Mouse (Mus musculus): ENCODE measurements around the gene Dnase1l2. TPM values are rescaled to one million over a fixed set of nuclear protein-coding genes. Genes with fewer than 3 reads are reported as not detected.
"Not testable (repeated sequence)": the region's sequence is repeated elsewhere in the genome, so short reads cannot be mapped to it uniquely, and the experiment has no call there.

Dnase1l2 gene
- total RNA-seq, 4 experiments from 2014 or later: 2.3 to 7.2 (median 3.5) TPM

DNA sequence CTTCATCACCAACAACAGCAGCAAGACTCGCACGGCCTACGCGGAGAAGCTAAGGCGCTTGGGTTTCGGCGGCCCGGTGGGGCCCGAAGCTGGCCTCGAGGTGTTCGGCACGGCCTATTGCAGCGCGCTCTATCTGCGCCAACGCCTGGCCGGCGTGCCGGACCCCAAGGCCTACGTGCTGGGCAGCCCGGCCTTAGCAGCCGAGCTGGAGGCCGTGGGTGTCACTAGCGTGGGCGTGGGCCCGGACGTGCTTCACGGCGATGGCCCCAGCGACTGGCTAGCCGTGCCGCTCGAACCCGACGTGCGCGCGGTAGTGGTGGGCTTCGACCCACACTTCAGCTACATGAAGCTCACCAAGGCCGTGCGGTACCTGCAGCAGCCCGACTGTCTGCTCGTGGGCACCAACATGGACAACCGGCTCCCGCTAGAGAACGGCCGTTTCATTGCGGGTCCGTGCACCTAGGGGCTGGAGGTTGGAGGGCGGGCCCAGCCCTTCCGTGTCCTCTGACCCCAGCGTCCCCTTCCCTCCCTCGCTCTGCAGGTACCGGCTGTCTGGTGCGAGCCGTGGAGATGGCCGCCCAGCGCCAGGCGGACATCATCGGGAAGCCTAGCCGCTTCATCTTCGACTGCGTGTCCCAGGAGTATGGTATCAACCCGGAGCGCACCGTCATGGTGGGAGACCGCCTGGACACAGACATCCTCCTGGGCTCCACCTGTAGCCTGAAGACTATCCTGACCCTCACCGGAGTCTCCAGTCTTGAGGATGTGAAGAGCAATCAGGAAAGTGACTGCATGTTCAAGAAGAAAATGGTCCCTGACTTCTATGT, 28.0 kb upstream of the Dnase1l2 start:
- no peak for DNase-seq

DNA sequence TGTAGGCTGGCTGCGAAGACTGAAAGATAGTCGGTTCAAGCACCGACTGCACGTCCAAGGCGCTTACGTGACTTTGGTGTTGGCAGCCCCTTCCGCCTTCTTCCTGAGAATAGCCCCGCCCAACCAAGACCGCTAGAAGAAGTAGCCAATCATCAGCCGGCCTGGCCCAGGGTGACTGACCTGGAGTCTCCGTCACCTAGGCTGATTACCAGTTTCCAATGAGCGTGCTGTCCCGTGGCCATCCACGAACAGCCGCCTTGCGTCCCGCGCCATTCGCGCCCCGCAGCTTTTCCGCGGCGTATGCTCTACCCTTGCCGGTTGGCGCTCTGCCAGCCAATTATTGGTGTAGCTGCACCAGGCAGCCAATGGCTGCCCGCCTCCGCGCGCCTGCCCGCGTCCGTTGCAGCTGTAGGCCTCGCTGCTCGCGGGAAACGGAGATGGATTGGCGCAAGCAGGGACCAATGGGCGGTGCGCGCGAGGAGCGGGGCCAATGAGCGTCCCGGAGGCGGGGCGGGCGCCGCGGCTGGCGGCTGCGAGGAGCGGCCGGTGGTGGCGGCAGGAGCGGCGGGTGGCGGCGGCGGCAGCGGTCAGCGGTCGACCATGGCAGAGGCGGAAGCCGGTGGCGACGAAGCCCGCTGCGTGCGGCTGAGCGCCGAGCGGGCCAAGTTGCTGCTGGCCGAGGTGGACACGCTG, 27.2 kb upstream of the Dnase1l2 start, which contains the start of the genes E4f1 and Pgp:
Gene E4f1, minus strand, starts transcription at position 404 of the 693 bp plus-strand sequence.
Gene Pgp, plus strand, starts transcription at position 483 of the 693 bp plus-strand sequence.
- DNase-seq: peak; percentile 98

DNA sequence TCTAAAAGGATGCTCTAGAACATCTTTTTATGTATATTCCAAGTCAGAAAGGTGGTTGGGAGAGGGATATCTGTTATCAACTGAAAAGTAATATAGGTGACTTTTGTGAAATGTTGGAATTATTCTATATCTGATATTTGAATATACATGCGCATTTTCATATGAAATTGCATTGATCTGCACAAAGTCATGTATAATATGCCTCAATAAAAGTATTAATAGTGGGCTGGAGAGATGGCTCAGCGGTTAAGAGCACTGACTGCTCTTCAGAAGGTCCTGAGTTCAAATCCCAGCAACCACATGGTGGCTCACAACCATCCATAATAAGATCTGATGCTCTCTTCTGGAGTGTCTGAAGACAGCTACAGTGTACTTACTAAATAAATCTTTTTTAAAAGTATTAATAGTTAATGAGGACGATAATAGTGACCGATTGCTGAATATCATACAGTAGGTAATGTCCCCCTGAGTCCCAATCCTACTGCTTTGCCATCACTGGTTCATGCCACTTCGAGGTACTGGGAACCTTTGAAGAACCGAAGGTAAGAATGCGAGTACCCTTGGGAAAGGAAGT, 26.5 kb upstream of the Dnase1l2 start:
- no peak for DNase-seq

DNA sequence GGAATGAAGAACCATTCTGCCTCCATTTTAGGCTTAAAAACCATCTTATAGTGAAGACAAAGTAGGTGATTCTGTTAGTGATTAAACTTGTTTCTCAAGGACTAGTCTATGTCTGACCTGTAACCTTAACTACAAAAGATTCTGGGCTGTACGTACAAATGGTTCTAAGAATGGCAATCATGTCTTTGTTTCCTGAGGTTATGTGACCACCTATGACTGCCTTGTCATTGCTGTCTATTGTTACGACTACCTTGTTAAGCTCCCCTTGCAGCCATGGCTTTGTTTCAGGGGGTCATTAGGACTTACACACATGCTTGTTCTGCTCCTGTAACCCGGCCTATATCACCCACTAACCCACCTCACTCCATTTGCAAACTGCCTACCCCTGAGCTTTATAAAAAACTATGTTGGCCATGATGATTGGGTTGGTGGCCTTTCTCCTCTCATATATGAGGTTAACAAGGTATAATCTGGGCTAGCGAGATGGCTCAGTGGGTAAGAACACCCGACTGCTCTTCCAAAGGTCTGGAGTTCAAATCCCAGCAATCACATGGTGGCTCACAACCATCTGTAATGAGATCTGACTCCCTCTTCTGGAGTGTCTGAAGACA, 25.8 kb upstream of the Dnase1l2 start:
- no peak for DNase-seq

DNA sequence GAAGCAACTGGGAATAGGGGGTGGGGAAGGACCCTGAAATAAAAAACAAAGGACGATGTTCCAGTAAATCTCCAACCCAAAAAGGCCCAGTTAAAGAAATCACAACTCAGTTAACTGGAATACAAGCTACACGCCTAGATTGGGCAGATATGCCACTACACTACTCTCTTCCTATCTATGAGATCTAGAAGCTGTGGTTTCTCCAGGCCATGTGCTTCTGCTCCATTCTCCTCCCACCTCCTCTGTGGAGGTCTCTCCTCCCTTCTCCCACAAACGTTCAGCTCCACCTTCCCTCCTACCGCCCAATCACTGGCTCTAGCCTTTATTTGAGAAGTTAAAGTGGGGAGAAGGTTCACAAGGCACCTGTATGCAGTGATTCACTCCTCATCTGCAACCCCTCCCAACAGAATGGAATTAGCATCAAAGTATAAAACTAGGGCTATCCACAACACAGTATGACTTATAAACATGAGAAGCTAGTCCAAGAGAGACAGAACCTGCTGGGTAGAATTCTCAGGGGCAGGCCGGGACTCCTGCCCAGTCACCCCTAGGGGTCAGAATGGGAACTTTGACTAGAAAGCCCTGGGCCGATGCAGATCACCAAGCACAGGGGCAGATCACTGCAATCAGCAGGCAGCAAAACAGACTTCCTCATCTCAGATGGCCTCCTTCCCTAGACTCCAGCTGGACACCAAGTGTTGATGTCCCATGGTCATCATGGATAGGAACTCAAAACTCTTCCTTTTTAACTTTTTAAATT, 20.6 kb upstream of the Dnase1l2 start:
- DNase-seq: no peak

DNA sequence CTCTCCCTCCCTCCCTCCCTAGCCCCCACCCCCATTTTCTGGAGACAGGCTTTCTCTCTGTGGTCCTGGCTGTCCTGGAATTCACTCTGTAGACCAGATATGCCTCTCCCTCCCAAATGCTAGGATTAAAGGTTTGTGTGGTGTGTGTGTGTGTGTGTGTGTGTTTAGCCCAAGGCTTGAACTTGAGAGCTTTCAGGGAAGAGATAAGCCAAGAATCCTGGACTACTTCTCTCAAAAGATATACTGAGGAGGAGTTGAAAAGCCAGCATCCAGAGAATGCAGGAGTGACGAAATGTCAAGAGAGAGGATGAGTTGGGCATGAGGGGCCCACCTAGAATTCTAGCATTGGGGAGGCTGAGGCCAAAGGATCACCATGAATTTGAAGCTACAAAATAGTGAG, 20.0 kb upstream of the Dnase1l2 start:
- no peak for DNase-seq

DNA sequence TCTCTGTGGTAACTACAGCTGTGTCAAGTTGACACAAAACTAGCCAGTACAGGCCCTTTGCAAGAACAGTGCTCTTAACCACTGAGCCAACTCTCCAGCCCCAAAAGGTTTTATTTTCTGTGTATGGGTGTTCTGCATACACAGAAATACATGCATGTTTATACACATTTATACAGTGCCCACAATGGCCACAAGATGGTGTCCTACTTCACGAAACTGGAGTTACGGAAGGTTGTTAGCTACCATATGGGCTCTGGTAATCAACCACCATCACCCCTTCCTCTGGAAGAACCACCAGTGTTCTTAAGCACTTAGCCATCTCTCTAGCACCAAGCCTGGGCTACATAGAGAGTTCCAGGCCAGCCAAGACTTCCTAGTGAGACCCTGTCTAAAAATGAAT, 18.7 kb upstream of the Dnase1l2 start:
- DNase-seq: no peak

DNA sequence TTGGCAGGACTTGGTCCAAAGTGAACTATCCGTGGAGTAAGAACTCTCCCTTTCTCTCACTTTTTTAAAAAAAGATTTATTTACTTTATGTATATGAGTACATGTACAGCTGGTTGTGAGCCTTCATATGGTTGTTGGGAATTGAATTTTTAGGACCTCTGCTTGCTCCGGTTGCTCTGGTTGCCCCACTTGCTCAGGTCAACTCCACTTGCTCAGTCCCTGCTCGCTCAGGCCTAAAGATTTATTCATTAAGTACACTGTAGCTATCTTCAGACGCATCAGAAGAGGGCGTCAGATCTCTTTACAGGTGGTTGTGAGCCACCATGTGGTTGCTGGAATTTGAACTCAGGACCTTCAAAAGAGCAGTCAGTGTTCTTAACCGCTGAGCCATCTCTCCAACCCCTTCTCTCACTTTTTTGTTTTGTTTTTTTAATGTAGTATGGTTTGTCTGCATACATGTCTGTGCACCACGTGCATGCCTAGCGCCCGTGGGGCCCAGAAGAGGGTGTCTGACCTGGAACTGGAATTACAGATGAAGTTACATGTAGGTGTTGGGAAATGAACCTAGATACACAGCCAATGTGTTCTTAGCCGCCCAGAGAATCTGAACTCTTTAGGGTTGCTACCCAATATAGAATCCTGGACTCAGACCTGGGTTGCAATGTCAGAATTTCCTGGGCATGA, 12.8 kb upstream of the Dnase1l2 start:
- not testable (repeated sequence) for DNase-seq

DNA sequence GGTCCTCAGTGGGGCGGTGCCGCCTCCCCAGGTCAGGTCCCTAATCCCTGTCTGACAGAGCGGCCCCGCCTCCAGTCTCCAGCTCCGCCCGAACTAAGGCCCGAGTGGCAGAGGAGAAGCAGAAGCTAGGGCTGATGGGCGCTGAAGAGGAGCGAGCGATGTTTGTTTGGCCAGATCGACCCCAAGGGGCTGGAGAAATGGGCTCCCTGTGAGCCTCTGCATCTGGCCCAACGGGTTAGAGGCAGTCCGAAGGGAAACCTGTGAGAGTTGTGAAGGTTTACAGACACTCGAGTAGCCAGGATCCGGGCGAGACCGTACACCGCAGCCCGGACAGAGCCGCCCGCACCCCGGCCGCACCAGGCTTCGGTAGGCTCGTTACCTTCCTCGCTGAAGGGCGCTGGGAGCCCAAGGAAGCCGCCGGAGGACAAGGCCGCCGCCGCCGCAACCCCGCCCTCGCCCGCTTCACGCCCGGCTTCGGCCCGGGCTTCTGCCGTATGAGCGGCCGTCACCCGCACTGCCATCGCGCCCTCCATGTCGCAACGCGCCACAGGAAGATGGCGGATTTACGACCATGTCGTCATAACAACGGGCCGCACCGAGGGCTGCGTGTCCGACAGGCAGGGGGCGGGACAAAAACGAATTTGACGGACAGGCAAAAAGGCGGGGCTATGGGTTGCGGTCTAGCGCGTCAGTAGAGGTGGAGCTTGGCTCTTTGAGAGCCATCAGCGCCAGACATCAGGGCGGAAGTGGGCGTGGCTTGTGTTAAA, 12.0 kb upstream of the Dnase1l2 start:
- DNase-seq: peak; percentile 99

DNA sequence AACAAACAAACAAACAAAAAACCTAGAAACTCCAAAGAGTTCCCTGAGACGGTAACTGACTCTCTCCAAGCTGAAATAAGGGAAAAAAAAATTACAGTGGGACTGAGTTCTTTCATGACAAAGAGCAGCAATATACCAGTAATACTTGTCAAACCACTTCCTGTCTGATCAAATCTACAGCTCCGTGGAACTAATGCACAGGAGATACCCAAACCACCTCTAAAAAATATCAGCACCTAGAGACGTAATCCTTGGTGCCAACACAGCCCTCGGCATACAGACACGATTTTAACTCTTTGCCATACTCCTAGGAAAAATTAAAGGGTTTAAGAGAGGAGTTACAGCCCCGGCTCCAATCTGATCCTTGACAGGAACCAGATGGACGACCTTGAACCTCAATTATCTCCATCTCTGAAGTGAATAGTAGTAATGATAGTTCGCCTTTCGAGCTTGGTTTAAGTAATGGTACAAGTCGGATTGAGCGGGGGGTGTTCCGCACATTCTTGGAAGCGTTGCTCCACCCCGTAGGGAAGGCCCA, 11.4 kb upstream of the Dnase1l2 start:
- no peak for DNase-seq

DNA sequence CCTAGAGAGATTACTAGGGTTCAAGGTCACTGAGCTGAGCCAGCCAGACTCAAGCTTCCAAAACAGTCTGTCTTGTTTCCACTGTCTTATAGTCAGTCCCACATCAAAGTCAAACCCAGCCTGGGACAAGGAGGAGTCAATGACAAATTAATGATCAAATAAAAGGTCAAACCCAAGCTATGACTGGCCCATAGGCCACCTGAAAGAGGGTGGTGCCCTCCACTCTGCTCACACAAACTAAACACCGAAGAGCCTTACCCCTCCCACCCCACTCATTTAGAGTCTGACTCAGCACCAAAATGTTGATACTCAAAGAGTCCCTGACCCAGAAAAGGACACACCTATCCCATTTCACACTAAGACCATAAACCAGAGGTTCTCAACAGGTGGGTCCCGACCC, 10.5 kb upstream of the Dnase1l2 start:
- no peak for DNase-seq

DNA sequence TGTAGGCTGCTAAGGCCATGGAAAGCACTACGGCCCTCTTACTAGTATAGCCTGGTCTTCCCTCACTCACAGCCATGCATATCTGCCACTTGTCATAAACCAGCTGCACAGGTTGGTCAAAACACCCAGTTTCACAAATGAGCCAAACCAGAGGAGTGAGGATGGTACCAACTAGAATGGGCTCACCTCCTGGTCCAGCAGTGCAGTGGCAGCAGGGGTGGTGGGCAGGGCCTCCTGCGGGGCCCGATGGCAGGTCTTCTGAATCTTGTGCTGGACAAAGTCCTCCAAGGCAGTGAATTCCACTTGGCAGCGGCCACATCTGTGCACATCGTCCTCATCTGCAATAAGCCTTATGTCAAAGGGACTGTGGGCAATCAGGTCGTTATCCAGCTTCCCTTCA, 8.3 kb upstream of the Dnase1l2 start:
- no peak for DNase-seq

DNA sequence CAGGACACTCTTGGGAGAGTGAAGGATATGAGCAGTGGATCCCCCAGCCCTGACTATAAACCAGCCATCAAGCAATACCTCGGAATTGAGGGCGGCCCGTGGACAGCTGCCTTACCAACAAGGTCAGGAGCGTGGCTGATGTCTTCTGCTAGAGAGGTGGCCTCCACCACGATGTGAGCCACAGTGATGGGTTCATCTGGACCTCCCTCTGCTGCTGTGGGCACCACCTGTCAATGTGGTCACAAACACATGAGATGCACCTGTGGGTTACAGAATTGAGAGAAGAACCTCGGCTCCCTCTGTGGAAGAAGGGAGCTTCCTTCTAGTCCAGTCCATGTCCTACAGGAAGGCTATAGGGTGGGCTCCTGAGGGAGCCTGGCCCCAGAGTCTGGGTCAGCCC, 6.6 kb upstream of the Dnase1l2 start:
- no peak for DNase-seq

DNA sequence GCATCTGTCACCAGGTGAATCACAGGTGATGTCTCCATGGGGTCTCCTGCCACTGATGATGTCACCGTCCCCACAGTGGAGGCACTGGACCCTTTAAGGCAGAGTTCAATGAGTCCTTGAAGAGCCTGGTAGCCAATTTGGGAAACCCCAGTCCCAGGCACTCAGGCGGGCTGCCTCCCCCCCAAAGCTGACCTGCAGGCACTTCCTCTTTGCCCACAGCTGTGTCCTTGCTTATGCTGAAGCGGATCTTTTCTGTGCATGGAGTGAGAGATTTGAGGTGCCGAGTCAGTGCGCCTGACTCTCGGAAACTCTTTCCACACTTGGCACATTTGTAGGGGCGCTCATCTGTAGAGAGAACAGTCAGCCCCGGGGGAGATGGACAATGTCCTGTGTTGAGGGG, 3.7 kb upstream of the Dnase1l2 start:
- no peak for DNase-seq

DNA sequence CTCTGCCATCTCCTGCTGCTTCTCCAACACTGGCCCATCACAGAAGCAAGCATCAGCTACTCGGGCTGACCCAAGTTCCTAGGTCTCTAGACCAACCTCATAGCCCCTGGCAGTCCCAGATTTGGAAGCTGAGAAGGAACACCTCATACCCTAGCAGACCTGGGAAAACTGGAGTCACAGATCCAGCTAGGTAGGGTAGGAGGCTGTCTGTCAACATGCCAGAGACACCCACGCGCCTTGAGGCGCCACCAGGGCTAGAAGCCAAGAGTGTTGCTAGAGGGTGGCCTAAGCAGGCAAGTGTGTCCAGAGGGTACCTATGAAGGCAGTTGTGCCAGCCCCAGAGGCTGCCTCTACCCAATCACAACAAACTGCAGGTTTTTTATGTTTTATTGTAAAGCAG, 504 bp upstream of the Dnase1l2 start:
- DNase-seq: no peak

DNA sequence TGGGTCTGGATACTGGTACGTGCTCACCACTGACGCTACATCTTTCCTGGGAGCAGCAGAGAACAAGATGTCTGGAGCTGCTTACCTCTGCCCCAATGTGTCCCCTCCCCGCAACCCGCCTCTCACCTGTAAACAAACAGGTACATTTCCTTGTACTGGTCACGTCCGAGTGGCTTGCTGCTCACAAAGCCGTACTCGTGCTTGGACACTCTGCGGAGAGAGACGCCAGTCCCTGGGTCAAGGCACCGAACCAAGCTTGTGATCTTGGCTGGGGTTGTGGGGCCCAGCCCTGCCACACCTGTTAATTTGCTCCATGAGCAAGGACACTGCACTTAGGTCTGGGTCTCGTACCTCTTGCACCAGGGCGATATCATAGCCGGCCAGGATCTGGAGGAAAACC, 798 bp downstream of the Dnase1l2 start:
- no peak for DNase-seq

DNA sequence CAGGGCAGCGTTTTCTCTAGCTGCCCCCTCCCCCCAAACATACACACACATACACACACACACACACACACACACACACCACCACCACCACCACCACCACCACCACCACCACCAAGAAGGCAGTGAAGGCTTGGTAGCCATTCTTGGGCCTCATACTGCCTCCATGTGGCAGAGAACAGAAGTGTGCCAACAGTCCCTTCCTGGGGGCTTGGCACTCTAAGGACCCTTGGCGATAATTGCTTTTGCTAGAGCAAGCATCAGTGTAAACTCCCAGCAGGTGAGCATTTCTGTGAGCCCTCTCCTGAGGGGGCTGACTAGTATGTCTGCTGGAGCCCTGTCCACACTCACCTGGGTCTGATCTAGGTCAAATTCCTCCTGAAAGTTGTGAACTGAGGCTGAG, 1.8 kb downstream of the Dnase1l2 start:
- DNase-seq: no peak

DNA sequence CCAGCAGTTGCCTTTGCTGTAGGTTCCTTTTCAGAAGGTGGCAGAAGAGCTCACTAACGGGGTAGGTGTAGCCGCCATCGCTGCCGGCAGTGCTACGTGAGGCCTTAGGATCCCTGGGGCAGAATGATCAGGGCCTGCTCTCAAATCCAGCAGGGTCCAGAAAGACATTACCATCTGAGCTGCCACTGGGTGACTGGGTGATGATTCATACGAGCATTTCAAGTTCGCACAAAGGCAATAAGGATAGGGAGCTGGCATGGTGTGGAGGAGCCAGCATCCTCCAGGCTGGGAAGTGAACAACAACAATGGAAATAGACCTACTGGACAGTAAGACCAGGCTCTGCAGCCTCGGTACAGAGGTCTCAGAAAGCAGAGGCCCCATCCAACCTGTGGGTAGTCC, 2.5 kb downstream of the Dnase1l2 start:
- no peak for DNase-seq

DNA sequence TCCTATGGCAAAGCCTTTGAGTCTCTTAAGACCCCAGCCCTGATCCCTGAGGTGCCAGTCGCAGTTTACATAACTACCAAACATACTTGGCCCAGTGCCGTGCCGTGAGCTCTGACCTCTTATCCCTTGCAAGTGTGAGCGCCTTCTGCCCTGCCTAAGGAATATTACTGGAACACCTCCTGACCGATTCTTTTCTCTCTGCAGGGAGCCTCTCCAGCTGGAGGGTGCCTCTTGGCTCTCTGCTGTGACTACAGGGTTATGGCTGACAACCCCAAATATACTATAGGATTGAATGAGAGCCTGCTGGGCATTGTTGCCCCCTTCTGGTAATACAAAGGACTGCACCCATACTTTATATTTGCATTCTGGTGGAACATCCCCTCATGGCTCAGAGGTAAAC, 5.9 kb downstream of the Dnase1l2 start:
- no peak for DNase-seq

DNA sequence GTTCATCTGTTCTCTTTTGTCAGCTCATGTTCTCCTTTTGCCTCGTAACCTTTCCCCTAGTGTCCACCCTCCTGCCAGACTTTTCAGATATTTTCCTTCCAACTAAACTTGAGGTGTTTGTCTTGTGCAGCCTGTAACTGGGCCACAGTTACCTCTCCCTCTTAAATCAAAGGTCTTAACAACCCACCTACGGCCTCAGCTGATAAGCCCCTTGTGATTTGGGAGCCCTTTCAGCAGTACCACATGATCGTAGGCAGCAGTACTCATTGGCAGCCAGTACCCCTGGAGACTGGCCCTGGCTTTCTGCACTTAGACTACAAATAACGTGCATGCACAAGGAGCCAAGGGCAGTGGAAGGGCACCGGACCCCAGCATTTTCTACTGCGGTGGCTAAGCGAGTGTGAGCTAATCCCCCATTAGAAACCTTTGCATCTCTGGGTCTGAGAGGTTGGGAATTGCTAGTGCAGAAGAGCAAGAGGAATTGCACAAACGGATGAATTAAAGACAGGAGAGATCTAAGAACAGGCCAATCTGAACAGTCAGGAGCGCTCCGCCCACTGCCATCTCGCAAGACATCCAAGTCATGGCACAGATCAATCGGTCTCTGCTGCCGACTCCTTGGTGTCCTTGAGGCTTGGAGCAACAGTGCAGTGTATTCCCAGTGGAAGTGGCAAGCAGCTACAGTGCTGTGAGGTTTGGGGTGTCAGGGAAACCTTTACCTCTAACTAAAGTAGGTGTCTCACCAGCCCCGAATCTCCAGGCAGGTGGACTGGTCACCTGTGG, 13.5 kb downstream of the Dnase1l2 start:
- no peak for DNase-seq
